Mouse (Mus musculus) adrenal gland, postnatal 14 days (tissue): Measurements from ENCODE around the gene Ptbp2. TPM values are rescaled to one million over a fixed set of nuclear protein-coding genes. Genes with fewer than 3 reads are reported as not detected.

Experiments
- DNase-seq: peaks from one replicate; pipeline ENCODE4 v3.0.0; 2021; ENCODE audit warnings: mixed read lengths
- microRNA-seq, 2 experiments: library from miRNA; unstranded; fragments of <30 nt; microRNA quantifications; one replicate each; pipeline ENCODE4 v1.2.0; 2021
- total RNA-seq: library from RNA; stranded (reverse); gene quantifications from 2 replicates; pipeline ENCODE4 v1.2.3, GENCODE M21; 2021

Ptbp2 gene
- total RNA-seq, 1 experiment from 2014 or later: 39.8 TPM

- DNase-seq: peak; percentile 6
Measured at GRCm38 (mm10) chr3:119701467-119701866, 82.8 kb downstream of the Ptbp2 start.

- no peak for DNase-seq
Measured at GRCm38 (mm10) chr3:119684741-119685140, 99.5 kb downstream of the Ptbp2 start.

Small RNA genes within 50 kb of the gene (microRNA-seq; reads per million reads assigned to microRNA genes)
- gene Gm24744: 0 reads per million in 2 experiments
